Mouse (Mus musculus): ENCODE data around the gene Csf2rb.
"Not testable (repeated sequence)": the region's sequence is repeated elsewhere in the genome, so short reads cannot be mapped to it uniquely, and the experiment has no call there.

The Csf2rb gene

DNA sequence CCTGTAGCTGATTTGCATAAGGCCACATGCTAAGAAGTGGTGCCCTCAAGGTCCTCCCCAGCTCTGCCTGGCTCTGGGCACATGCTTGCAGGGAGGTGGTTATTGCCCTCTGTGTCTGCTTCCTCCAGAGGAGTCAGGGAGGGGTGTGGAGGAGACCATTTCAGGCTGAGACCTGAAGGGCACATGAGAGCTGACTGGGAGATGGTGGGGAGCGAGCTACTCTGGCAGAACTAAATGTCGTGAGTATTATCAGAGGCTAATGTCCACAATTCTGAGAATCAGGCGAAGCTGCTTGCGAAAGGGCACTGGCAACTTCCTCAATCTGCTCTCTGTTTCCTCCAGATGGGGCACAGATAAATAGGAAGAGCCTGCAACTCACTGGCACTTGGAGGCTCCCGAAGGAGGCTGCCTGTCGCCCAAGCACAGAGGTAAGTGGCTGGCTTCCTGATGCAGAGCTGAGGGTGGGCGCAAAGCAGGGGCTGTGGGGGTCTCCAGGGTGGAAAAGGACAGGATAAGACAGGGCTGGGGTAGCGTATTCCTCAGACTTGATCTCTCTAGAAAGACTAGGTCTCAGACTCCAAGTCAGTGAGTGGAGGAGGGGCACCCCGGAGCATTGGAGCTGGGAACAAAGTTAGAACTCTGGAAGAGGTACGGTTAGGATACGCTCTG lies at the start of gene Csf2rb:
Gene Csf2rb, plus strand, starts transcription at position 82 of the 669 bp plus-strand sequence.
- DNase-seq (ENCODE audit: low spot score), result no peak

DNA sequence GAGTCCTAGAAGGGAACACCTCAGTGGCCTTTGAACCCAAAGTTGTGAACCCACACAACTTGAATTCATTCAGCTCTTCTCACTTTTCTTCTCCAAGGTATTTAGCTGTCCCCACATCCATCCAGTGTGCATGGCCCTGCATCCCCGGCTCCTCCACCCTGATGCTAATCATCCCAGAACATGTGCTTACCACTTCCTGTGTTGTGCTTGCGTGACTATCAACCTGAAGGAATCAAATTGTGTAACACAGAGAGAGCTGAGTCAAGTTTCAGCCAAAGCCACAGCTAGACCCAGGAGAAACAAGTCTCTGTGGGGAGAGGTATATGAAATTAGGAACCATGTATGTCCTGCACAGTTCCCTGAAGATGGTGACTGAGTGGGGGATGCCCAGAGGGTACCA lies 47.2 kb upstream of the Csf2rb start:
- no peak for DNase-seq (ENCODE audit: low spot score)

DNA sequence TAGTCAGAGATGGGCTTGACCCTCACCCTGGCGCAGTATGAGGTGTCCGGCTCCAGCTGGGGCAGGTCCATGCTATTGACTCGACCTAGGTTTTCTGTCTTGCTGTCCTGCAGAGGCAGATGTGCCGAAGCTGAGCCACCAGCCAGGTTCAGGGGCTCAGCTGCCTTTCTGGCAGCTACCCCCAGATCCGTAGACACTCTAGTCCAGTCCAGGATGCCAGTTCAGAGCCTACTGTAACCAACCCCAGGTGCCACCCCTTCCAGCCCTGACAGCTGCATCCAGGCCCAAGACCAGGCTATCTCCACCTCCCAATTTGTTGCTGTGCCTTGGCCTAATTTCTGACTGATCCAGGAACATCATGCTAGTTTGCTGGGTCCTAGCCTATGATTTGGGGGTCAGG lies 37.6 kb upstream of the Csf2rb start:
- no peak for DNase-seq (ENCODE audit: low spot score)

DNA sequence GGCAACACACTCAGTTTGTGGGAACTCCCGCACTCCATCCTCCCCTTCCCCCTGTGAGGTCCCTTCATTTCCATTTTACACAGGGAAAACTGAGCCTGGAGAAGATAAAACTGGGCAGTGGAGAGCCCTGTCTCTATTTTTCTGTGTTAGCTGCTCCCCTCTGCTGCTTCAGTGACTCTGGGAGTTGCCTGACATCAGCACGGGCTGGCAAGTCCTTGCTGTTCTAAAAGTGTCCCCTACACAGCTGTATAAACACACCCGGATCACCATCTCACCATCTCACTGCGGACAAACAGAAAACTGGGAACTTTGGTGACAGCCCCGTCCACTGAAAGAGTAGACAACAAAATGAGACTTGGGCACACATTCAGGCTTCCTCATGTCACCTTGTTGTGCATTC lies 35.8 kb upstream of the Csf2rb start:
- DNase-seq (ENCODE audit: low spot score), result not testable (repeated sequence)

DNA sequence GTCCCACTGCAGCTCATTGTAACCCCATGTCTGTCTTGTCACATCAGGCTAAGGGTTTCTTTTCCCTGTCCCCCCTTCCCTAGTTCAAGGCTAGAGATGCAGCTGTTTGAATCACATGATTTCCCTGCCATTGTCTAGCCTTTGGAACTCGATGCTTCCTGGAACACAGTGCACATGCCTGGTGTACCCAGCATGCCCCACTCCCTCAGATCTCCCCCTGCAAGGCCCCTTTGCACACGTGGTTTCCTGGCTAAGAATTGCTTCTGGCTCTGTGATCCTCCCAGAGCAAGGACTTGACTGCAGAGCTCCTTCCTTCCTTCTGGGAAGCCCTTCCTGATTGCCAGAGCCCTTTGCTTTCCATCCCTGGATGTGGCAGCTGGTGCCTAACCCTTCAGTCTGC lies 32.3 kb upstream of the Csf2rb start:
- DNase-seq (ENCODE audit: low spot score), result not testable (repeated sequence)

DNA sequence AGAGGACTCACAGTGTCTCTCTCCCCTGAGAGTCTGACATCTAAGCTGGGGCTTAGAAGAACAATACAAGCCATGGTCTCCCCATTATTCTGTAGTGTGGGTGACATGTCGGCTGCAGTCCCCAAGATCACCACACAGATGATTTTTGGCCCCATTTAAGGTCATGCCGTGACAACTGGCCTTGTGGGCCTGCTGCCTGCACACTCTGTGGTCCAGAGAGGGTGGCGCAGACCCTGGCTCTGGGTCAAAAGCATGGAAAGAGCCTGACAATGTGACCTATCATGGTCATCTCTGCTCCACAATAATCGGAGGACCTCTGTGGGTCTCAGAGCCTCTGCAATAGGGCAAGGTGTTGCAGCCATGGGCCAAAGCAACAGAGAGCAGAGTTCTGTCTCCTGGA lies 31.8 kb upstream of the Csf2rb start:
- DNase-seq (ENCODE audit: low spot score), result no peak

DNA sequence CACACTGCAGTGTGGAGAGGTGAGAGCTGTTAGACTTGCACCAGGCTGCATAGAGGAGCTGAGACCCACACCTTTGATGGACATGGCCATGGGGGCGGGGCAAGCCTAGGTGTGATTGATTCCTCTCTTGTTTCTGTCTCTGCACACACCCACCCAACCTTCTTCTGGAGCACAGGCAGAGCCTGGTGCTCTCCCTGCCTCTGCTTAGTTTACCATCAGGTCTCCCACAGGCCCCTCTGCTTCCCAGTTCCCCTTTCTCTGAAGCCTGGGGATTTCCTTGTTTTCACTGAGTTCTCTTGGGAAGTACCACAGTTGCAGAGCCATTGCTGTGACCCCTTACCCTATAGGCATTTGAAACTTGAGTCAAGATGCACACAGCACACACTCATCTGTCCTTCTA lies 27.0 kb upstream of the Csf2rb start:
- DNase-seq (ENCODE audit: low spot score), result no peak

DNA sequence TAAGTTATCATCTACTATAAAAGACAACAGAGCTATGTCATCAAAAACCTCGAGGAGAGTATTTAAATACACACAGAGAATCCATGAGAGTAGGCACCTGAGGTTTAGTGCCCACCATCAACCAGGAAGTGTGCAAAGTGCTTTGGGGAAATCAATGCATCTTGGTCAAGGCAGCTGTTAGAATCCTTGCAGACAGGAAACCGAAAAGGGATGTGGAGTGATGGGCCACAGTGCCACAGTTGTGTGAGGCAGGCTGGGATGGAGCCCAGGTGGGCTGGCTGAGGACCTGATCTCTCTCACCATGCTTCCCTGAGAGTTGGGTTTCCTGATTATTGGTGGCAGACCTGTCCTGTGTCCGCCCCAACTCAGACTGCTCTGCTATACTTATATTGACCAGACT lies 25.9 kb upstream of the Csf2rb start:
- no peak for DNase-seq (ENCODE audit: low spot score)

DNA sequence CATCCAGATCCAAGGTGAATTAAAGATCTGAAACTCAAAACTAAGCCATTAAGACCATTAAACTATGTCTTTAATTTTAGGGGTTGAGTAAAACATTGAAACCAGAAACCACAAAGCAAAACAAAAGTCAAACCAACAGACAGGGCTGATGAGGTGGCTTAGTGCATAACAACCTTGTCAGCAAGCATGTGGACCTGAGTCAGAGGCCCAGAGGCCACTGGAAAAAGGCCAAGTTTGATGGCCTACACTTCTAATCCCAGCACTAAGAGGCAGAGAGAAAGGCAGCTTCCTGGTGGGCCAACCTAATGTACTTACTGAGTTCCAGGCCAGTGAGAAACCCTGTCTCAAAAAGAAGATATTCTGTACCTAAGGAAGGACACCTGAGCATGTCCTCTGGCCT lies 24.8 kb upstream of the Csf2rb start:
- DNase-seq (ENCODE audit: low spot score), result no peak

DNA sequence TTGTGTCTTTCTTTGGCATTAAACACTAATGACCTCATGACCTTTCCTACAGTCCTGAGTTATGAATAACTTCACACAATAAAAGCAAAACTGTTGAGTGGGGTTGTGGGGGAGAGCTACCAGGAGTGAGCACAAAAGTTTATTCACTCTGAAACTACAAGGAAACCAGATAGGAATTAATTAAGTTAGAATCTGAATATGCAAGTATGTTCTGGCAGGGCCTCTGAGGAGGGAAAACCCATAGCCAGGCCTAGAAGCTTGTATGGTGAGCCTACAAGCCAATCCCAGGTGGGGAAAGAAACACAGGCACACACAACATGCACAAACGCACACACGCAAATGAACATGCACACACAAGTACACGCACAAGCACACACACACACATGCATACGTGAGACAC lies 22.8 kb upstream of the Csf2rb start:
- no peak for DNase-seq (ENCODE audit: low spot score)

DNA sequence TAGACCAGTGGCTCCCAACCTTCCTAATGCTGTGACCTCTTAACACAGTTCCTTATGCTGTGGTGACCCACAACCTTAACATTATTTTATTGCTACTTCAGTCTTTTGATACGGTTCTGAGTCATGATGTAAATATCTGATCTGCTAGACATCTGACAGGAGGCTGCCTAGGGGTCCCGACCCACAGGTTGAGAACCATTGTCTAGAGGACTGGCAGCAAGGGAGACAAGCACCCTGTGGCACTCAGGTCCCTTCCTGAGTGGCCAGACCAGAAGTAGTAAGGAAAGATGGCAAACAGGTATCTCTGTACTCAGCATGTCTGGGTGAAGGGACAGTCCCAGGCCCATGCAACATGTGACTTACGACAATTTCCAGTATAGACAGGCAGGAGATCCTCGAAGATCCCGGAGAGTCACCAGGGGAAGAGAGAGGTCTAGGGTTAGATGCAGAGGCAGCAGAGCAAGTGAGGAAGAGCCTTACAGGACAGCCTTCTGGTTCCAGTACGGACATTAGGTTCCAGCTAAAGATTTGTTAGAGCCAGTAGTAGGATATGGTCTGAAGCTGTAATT lies 21.8 kb upstream of the Csf2rb start:
- DNase-seq (ENCODE audit: low spot score), result no peak

DNA sequence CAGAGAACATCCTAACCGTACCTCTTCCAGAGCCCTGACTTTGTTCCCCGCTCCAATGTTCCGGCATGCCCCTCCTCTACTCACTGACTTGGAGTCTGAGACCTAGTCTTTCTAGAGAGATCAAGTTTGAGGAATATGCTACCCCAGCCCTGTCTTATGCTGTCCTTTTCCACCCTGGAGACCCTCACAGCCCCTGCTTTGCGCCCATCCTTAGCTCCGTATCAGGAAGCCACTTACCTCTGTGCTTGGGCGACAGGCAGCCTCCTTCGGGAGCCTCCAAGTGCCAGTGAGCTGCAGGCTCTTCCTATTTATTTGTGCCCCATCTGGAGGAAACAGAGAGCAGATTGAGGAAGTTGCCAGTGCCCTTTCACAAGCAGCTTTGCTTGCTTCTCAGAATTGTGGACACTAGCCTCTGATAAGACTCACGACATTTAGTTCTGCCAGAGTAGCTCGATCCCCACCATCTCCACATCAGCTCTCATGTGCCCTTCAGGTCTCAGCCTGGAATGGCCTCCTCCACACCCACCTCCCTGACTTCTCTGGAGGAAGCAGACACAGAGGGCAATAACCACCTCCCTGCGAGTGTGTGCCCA lies 20.1 kb upstream of the Csf2rb start, which contains the start of gene Csf2rb2:
Gene Csf2rb2, minus strand, starts transcription at position 381 of the 593 bp plus-strand sequence.
- no peak for DNase-seq (ENCODE audit: low spot score)

DNA sequence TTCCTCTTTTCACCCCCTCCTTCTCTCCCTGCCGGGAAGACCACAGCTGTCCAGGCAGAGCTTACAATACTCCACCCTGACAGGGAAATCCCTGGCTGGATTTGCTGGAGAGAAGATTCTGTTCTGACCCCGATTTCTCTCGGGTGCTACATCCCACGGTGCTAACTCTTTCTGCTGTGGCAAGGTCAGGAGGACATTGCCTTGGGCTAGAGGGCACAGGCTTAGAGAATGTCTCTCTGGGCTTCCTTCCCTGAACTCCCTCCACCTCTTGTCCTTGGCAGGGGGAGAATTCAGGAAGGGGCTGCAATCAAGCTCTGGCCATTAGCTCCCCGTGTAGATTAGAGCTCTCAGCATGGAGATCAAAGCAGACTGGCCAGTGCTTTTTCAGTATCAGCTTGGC lies 15.7 kb upstream of the Csf2rb start:
- DNase-seq (ENCODE audit: low spot score), result no peak

DNA sequence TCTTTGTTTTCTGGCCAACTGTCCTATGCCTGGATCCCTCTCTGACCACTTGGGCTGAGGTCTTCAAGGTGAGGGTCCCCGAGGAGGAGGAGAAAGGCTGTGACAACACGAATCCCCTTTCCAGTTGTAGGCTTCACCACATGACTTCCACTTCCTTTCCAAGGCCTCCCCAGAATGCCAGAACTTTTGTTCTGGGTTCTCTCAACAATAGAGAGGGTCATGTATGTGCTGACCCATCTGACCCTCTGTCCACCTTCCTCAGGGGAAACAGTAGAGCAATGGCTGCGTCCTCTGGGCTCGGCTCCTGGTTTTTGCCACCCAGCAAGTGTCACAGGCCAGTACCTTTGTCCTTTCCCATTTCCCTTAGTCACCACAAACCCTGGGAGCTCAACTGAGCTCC lies 14.6 kb upstream of the Csf2rb start:
- no peak for DNase-seq (ENCODE audit: low spot score)

DNA sequence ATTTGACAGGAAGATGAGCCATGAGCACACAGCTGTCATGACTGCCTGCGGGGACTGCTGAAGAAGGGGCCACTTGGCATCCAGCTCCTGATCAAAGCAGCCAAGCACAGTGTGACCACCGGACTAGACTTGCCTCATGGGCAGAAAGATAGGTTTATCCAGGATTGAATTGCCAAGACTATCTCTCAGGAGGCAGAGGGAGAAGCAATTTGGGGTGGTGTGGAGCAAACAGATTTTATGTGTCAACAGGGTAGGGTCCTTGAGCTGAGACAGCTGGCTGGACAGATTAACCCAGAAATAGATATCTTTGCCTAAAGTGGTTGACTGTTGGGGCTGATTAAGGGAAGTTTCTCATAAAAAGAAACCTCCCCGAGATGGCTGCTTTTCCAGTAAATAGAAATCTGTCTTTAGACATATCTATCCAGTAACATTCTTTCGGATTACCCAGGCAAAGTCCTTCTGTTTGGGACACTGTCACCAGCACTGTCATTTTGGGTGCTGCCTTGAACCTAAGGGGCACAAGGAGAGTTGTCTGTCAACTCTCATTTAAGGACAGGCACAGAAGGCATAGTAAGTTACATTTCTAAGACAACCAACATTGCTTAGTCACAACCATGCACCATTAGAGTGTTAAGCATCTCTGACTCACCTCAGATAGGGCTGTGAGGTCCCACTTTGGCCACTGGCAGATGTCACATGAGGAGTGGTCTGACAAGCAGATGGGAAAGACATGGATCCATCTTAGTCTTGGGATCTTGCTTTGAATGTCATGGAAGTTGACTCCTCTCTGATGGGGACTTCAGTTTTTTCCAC lies 12.9 kb upstream of the Csf2rb start:
- DNase-seq (ENCODE audit: low spot score), result not testable (repeated sequence)

DNA sequence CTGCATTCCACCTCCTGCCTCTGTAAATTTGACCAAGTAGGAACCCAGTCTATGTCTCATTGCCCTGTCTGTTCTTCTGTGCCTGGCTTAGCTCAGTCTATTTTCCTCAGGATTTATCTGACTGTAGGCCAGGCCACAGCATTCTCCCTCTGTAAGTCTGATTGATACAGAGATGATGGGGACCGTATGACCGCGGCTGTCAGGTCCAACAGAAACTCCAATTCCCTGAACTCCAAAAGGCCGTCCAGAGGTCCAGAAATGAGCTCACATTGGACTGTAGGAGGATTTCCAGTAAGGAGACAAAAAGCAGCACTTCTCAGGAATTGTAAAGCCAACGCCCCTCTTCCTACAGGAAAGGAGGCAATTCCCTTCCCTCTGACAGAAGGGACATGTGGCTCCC lies 11.9 kb upstream of the Csf2rb start:
- DNase-seq (ENCODE audit: low spot score), result not testable (repeated sequence)

DNA sequence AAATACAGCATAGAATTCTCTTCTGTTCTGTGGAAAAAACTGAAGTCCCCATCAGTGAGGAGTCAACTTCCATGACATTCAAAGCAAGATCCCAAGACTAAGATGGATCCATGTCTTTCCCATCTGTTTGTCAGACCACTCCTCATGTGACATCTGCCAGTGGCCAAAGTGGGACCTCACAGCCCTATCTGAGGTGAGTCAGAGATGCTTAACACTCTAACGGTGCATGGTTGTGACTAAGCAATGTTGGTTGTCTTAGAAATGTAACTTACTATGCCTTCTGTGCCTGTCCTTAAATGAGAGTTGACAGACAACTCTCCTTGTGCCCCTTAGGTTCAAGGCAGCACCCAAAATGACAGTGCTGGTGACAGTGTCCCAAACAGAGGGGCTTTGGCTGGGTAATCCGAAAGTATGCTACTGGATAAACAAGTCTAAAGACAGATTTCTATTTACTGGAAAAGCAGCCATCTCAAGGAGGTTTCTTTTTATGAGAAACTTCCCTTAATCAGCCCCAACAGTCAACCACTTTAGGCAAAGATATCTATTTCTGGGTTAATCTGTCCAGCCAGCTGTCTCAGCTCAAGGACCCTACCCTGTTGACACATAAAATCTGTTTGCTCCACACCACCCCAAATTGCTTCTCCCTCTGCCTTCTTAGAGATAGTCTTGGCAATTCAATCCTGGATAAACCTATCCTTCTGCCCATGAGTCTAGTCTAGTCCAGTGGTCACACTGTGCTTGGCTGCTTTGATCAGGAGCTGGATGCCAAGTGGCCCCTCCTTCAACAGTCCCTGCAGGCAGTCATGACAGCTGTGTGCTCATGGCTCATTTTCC lies 7.0 kb upstream of the Csf2rb start:
- DNase-seq (ENCODE audit: low spot score), result not testable (repeated sequence)

DNA sequence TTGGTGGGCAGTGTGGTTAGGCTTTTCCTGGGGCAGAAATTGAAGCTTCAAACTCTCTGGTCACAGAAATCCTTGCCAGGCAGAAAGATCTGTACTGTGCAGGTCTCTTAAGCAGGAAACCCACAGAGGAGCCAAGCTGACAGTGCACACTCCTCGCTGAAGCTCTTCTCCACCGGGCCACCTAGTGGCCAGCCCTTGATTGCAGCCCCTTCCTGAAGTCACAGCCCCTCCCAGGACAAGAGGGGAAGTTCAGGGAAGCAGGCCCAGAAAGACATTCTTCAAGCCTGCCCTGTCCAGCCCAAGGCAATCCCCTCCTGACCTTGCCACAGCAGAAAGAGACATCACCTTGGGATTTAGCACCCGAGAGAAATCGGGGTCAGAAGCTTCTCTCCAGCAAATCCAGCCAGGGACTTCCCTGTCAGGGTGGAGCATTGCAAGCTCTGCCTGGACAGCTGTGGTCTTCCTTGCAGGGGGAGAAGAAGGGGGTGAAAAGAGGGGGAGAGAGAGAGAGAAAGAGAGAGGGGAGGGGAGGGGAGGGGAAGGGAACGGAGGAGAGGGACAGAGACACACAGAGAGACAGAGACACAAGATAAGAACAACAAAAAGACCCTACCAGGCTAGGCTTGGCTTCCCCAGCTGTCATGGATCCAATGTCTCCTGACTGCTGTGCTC lies 4.6 kb upstream of the Csf2rb start:
- DNase-seq (ENCODE audit: low spot score), result peak; percentile 76

DNA sequence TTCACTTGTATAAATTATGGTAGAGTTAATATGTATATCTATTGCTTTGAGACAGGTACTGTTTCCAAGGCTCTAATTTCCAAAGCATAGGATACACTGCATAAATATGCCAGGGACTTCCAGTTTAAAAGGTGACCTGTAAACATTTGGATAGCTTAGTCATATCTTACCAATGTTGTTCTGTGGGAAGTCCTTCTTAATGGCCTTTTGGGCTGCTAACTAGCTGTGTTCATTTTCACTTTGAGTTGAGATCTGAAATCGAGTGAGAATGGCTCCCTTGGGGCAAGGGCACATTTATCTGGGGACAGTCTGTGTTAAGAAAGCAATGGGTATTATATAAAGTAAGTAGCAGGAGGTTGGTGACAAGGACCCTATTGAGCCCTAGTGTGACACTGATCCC lies 2.2 kb upstream of the Csf2rb start:
- DNase-seq (ENCODE audit: low spot score), result no peak

DNA sequence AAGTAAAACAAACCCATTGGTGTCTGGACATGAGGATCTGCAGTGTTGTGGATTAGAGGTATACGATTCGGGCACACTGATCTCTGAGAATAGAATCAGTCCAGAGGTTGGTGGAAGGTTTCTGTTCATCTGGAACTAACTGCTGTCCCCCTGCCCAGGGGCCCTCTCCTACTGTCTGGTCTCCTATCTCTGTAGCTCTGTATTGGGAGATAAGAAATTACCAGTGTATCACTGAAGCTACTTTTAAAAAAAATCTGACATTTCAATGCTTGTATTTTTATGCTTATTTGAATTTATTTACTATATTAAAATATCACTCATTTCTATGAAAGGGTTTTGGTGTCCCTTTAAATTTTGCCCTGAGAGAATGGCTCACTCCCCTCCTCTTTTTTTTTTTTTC lies 1.3 kb upstream of the Csf2rb start:
- DNase-seq (ENCODE audit: low spot score), result no peak

DNA sequence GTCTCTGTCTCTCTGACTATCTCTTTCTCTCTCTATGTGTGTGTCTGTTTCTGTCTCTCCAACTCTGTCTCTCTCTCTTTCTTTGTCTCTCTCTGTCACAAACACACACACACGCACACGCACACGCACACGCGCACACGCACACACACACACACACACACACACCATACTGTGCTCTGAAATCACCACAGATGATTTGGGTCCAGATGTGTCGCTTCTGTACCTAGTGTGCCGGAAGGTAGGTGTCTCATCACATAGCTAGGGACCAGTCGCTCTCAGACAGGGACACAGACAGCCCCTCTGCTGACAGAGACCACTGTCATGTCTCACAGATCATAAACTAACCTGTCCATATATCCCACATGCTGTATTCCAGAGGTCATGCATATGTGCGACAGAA lies 1.2 kb downstream of the Csf2rb start:
- DNase-seq (ENCODE audit: low spot score), result no peak

Measured in ovary, postnatal 36 days (tissue).